Mouse (Mus musculus) liver, embryonic 14.5 days (tissue): ENCODE data around the gene Cep19. TPM values are rescaled to one million over a fixed set of nuclear protein-coding genes. Genes with fewer than 3 reads are reported as not detected.

Experiments
- ATAC-seq: fragments of 200-750 bp; cut with Nextera tagmentation; 2 replicates; pipeline ENCODE4 v1.8.0; 2017; ENCODE audit warnings: moderate number of reproducible peaks, mild to moderate bottlenecking, moderate library complexity; ENCODE audit not compliant: insufficient read depth
- DNase-seq, 3 experiments: peaks; one replicate each; pipeline ENCODE4 v3.0.0-alpha.2; 2012 to 2013; ENCODE audit warnings: low read depth in 3 of 3, low spot score in 3 of 3
- H3K27ac ChIP-seq: fragments of 300-500 bp; sonication (generic); 2 replicates; pipeline ENCODE4 v1.5.1; 2014; ENCODE audit warnings: moderate library complexity, mild to moderate bottlenecking, control low read depth, inconsistent platforms
- H3K27me3 ChIP-seq: fragments of 300-500 bp; sonication (generic); 2 replicates; pipeline ENCODE4 v1.6.1; 2014; ENCODE audit warnings: mild to moderate bottlenecking, low read length, moderate library complexity; ENCODE audit not compliant: control insufficient read depth, insufficient read depth
- H3K36me3 ChIP-seq: fragments of 300-500 bp; sonication (generic); replicated peaks from 2 replicates; pipeline ENCODE4 v1.6.1; 2014; ENCODE audit warnings: low read depth; ENCODE audit not compliant: control insufficient read depth, insufficient read depth
- H3K4me1 ChIP-seq, 2 experiments: fragments of 200-500 bp in 1 of 2; fragments of 300-500 bp in 1 of 2; sonication (generic) in 1 of 2; replicated peaks; 2 replicates each; pipeline ENCODE4 v1.6.1; 2012 to 2014; ENCODE audit warnings: antibody characterized with exemption in 1 of 2, inconsistent platforms in 1 of 2, low read length in 1 of 2; ENCODE audit not compliant: control insufficient read depth in 2 of 2, insufficient read depth in 2 of 2
- H3K4me2 ChIP-seq: fragments of 300-500 bp; sonication (generic); 2 replicates; pipeline ENCODE4 v1.6.1; 2014; ENCODE audit warnings: low read depth, mild to moderate bottlenecking, control low read depth, moderate library complexity
- H3K4me3 ChIP-seq, 2 experiments: fragments of 200-500 bp in 1 of 2; fragments of 300-500 bp in 1 of 2; sonication (generic) in 1 of 2; 2 replicates each; pipeline ENCODE4 v1.5.1; 2012 to 2014; ENCODE audit warnings: low read depth in 2 of 2, low read length in 2 of 2, mild to moderate bottlenecking in 2 of 2, control low read depth in 1 of 2, inconsistent platforms in 1 of 2, moderate library complexity in 1 of 2; ENCODE audit not compliant: insufficient read depth in 1 of 2
- H3K9ac ChIP-seq: fragments of 300-500 bp; sonication (generic); replicated peaks from 2 replicates; pipeline ENCODE4 v1.6.1; 2014; ENCODE audit warnings: mild to moderate bottlenecking, control low read depth, moderate library complexity
- H3K9me3 ChIP-seq: fragments of 300-500 bp; sonication (generic); 2 replicates; pipeline ENCODE4 v1.6.1; 2016; ENCODE audit warnings: low read length, mixed read lengths; ENCODE audit not compliant: control insufficient read depth
- CTCF ChIP-seq: IDR thresholded peaks from 2 replicates; pipeline ENCODE4 v1.5.1; 2016; ENCODE audit warnings: antibody characterized with exemption, low read depth, control low read depth
- EP300 ChIP-seq: IDR thresholded peaks from 2 replicates; pipeline ENCODE4 v1.6.1; 2016; ENCODE audit warnings: antibody characterized with exemption, low read depth
- WGBS: fragments of 180-500 bp; shearing (Covaris S2); extraction: QIAGEN DNeasy Blood & Tissue Kit; methylation state at CpG from one replicate; pipeline ENCODE4 v1.1.7; 2014; ENCODE audit not compliant: insufficient replicate concordance; 5-methylcytosine and 5-hydroxymethylcytosine counted together
- polyA plus RNA-seq, 2 experiments: library from polyadenylated mRNA; depleted of rRNA in 1 of 2; stranded (reverse) in 1 of 2; unstranded in 1 of 2; fragments of >200 nt; fragmentation: Nextera tagmentation in 1 of 2; extraction: Ambion mirVana in 1 of 2; gene quantifications; 2 replicates each; pipeline versions ENCODE4 v1.2.1 to v1.2.3; 2012 to 2014

The Cep19 gene
- polyA plus RNA-seq, 2 experiments, result 2.1 to 4.3 TPM

- Histone ChIP-seq H3K9ac (peak overlapping the region; percentile 31), H3K4me1 (peaks cover 3 to 24% of the 10 kb centered on the region in 2 experiments; a peak in 2 of 4 replicates), H3K4me2 (peak overlapping the region; percentile 60), H3K9me3 (no peaks in the 10 kb centered on the region), H3K27ac (no peak overlapping the region; the same call in 1 of the 2 replicates), H3K4me3 (peak overlapping the region; percentile 32 to 40), H3K36me3 (no peaks in the 10 kb centered on the region), H3K27me3 (no peaks in the 10 kb centered on the region)
- peak; percentile 66; the same call in 1 of the 2 replicates for ATAC-seq
- peak in 1 of 3 experiments; percentile 52 for DNase-seq
- WGBS, result 10% methylated on average over 23 of the region's 23 CpGs
- no peak for TF ChIP-seq CTCF
- TF ChIP-seq EP300, result no peak
These were observed 14.1 kb downstream of the Cep19 start for GRCm38 (mm10) chr16:32113541-32114218.

- no peak overlapping the region for H3K27ac ChIP-seq
- no peaks in the 10 kb centered on the region for H3K27me3 ChIP-seq
- TF ChIP-seq CTCF (no peak), EP300 (no peak)
- ATAC-seq (no peak), DNase-seq (no peak)
- no peaks in the 10 kb centered on the region for H3K9me3 ChIP-seq
- 76% methylated on average over 10 of the region's 10 CpGs for WGBS
- peak overlapping the region; percentile 60 for H3K4me2 ChIP-seq
- no peak overlapping the region for H3K9ac ChIP-seq
- peaks cover 3 to 24% of the 10 kb centered on the region in 2 experiments; a peak in 2 of 4 replicates for H3K4me1 ChIP-seq
- no peaks in the 10 kb centered on the region for H3K36me3 ChIP-seq
- H3K4me3 ChIP-seq, result no peak overlapping the region
These were observed 14.8 kb downstream of the Cep19 start for GRCm38 (mm10) chr16:32114406-32114805.

- peak overlapping the region; percentile 39; the same call in 1 of the 2 replicates for H3K4me2 ChIP-seq
- no peak overlapping the region for H3K9ac ChIP-seq
- no peaks in the 10 kb centered on the region for H3K36me3 ChIP-seq
- H3K4me1 ChIP-seq, result peaks cover 3 to 24% of the 10 kb centered on the region in 2 experiments; a peak in 2 of 4 replicates
- H3K27ac ChIP-seq, result no peak overlapping the region
- WGBS, result 15% methylated on average over 15 of the region's 15 CpGs
- no peaks in the 10 kb centered on the region for H3K9me3 ChIP-seq
- TF ChIP-seq EP300, result no peak
- TF ChIP-seq CTCF, result peak; percentile 98
- ATAC-seq (no peak), DNase-seq (peak in 2 of 3 experiments; percentile 62 to 66)
- no peaks in the 10 kb centered on the region for H3K27me3 ChIP-seq
- no peak overlapping the region for H3K4me3 ChIP-seq
These were observed 15.5 kb downstream of the Cep19 start for GRCm38 (mm10) chr16:32114968-32115695.

- no peak for ATAC-seq
- no peak overlapping the region for H3K9ac ChIP-seq
- no peak overlapping the region for H3K4me3 ChIP-seq
- peaks cover 3 to 24% of the 10 kb centered on the region in 2 experiments; a peak in 2 of 4 replicates for H3K4me1 ChIP-seq
- H3K36me3 ChIP-seq, result no peaks in the 10 kb centered on the region
- H3K9me3 ChIP-seq, result no peaks in the 10 kb centered on the region
- no peak overlapping the region for H3K27ac ChIP-seq
- H3K4me2 ChIP-seq, result 0 out of 2 replicates have a peak overlapping the region, but pooled peaks have one; percentile 39
- DNase-seq, result no peak
- WGBS, result 27% methylated on average over 6 of the region's 6 CpGs
- no peak for TF ChIP-seq EP300
- TF ChIP-seq CTCF, result no peak
- H3K27me3 ChIP-seq, result no peaks in the 10 kb centered on the region
These were observed 16.2 kb downstream of the Cep19 start for GRCm38 (mm10) chr16:32115781-32116180.

GRCm38 (mm10) chr16:32116186-32116585 lies 16.6 kb downstream of the Cep19 start:
- no peaks in the 10 kb centered on the region for H3K36me3 ChIP-seq
- ATAC-seq, result 0 out of 2 replicates have a peak, but pooled peaks have one; percentile 27
- no peak overlapping the region for H3K4me3 ChIP-seq
- 17% methylated on average over 5 of the region's 5 CpGs for WGBS
- no peak overlapping the region for H3K27ac ChIP-seq
- H3K4me1 ChIP-seq, result peaks cover 3 to 24% of the 10 kb centered on the region in 2 experiments; a peak in 2 of 4 replicates
- no peak for DNase-seq
- no peaks in the 10 kb centered on the region for H3K9me3 ChIP-seq
- H3K27me3 ChIP-seq, result no peaks in the 10 kb centered on the region
- H3K4me2 ChIP-seq, result no peak overlapping the region
- no peak overlapping the region for H3K9ac ChIP-seq
- TF ChIP-seq EP300, result no peak
- no peak for TF ChIP-seq CTCF
